Mouse (Mus musculus): ENCODE data around the gene Teddm1b. TPM values are rescaled to one million over a fixed set of nuclear protein-coding genes. Genes with fewer than 3 reads are reported as not detected.

Teddm1b gene
- total and polyA plus RNA-seq, 3 experiments = 0.50 TPM; not detected in 2

DNA sequence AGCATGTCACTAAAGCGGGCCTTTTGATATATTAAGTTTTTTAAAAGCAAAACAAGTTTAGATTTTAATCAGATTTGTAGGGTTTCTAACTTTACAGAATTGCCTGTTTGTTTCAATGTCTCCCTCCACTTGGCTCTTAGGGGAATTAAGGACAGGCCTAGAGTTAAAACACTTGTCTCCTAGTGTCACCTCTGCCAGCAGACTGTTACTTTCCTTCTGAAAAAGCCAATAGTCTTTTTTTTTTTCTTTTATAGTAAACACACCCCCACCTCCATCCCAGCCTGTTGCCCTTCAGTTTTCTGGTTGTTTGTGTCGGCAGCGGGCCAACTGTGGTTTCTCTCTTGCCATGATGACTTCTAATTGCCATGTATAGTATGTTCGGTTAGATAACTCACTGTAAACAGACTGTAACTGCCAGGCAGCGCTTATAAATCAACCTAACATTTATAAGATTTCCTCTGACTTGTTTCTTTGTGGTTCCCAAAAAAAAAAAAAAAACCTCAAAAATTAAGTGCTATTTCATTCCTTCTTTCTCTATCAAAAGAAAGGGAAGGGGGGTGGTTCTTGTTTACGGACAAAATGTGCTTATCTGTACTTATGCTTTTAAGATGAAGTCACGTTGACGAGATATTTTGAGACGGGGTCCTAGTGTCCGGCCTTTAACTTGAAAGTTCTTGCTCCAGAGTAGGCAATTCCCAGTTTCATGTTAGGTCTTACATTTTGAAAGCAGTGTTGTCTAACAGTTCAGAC lies 35.2 kb downstream of the Teddm1b start:
- H3K4me1 ChIP-seq (ENCODE audit: control insufficient read depth in 1 of 2, insufficient read depth in 2 of 2, low read length in 2 of 2) = peaks cover 2 to 14% of the 10 kb centered on the region in 2 experiments; a peak in 3 of 4 replicates
- peak overlapping the region; percentile 48 for H3K9ac ChIP-seq (ENCODE audit: control insufficient read depth, low read depth, low read length, poor library complexity, severe bottlenecking)
- H3K79me2 ChIP-seq (ENCODE audit: control insufficient read depth, insufficient read depth, low read length, poor library complexity) = no peaks in the 10 kb centered on the region
- no peaks in the 10 kb centered on the region for H3K27me3 ChIP-seq (ENCODE audit: control insufficient read depth in 1 of 2, insufficient read depth in 2 of 2, low read length in 2 of 2)
- peaks cover 6 to 13% of the 10 kb centered on the region in 2 experiments for H3K36me3 ChIP-seq (ENCODE audit: control insufficient read depth in 1 of 2, insufficient read depth in 2 of 2, low read length in 2 of 2)
- DNase-seq (ENCODE audit: low read depth, low spot score) = peak; percentile 88
- H3K9me3 ChIP-seq (replicated peaks; ENCODE audit: insufficient read depth, low read length) = no peaks in the 10 kb centered on the region
- peak overlapping the region; percentile 87 for H3K27ac ChIP-seq (ENCODE audit: control insufficient read depth, low read depth, low read length)
- peak overlapping the region; percentile 6 to 15 for H3K4me3 ChIP-seq (ENCODE audit: control insufficient read depth in 1 of 2, insufficient read depth in 1 of 2, low read depth in 2 of 2, low read length in 2 of 2)
- peak; percentile 76 to 91 for TF ChIP-seq EP300 (IDR thresholded peaks at IDR 0.05; ENCODE audit: low read depth in 1 of 2, low read length in 2 of 2)
- TF ChIP-seq HCFC1 (IDR thresholded peaks at IDR 0.05; ENCODE audit: low read depth, low read length) = peak; percentile 66
- TF ChIP-seq UBTF (IDR thresholded peaks at IDR 0.05; ENCODE audit: borderline replicate concordance, insufficient read depth, low read depth, low read length) = no peak
- TF ChIP-seq RAD21 (IDR thresholded peaks at IDR 0.05; ENCODE audit: low read depth, low read length) = no peak
- peak; percentile 72; the same call in 1 of the 2 replicates for TF ChIP-seq SIN3A (IDR thresholded peaks at IDR 0.05; ENCODE audit: low read length)
- peak; percentile 81 for TF ChIP-seq RCOR1 (IDR thresholded peaks at IDR 0.05; ENCODE audit: low read depth, low read length)
- peak; percentile 39; the same call in 1 of the 2 replicates for TF ChIP-seq BHLHE40 (IDR thresholded peaks at IDR 0.05; ENCODE audit: borderline replicate concordance, low read depth, low read length)
- TF ChIP-seq USF2 (IDR thresholded peaks at IDR 0.05; ENCODE audit: borderline replicate concordance in 1 of 2, insufficient read depth in 1 of 2, low read depth in 1 of 2, low read length in 2 of 2) = no peak
- 0 out of 2 replicates have a peak, but pooled peaks have one; percentile 12 for TF ChIP-seq USF1 (IDR thresholded peaks at IDR 0.05; ENCODE audit: low read depth, low read length)
- peak; percentile 63 for TF ChIP-seq MAX (IDR thresholded peaks at IDR 0.05; ENCODE audit: low read length)
- TF ChIP-seq ZMIZ1 (IDR thresholded peaks at IDR 0.05; ENCODE audit: low read depth, low read length) = peak; percentile 45; the same call in 1 of the 2 replicates
- TF ChIP-seq ELF1 (IDR thresholded peaks at IDR 0.05; ENCODE audit: low read depth, low read length) = no peak
- no peak for TF ChIP-seq POLR2A (IDR thresholded peaks at IDR 0.05; ENCODE audit: control insufficient read depth in 1 of 2, insufficient read depth in 1 of 2, low read depth in 1 of 2, low read length in 2 of 2, poor library complexity in 1 of 2)
- TF ChIP-seq NRF1 (IDR thresholded peaks at IDR 0.05; ENCODE audit: insufficient read depth, low read depth, low read length, poor library complexity, severe bottlenecking) = no peak
- TF ChIP-seq TAL1 (IDR thresholded peaks at IDR 0.05; ENCODE audit: low read length) = peak; percentile 27
- TF ChIP-seq JUND (IDR thresholded peaks at IDR 0.05; ENCODE audit: low read depth, low read length) = no peak
- TF ChIP-seq GABPA (IDR thresholded peaks at IDR 0.05; ENCODE audit: low read depth, low read length) = 0 out of 2 replicates have a peak, but pooled peaks have one; percentile 47
- TF ChIP-seq CHD1 (IDR thresholded peaks at IDR 0.05; ENCODE audit: low read depth, low read length) = no peak; the same call in 1 of the 2 replicates
- TF ChIP-seq MAFK (IDR thresholded peaks at IDR 0.05; ENCODE audit: borderline replicate concordance, low read depth, low read length) = 0 out of 2 replicates have a peak, but pooled peaks have one; percentile 55
- TF ChIP-seq TBP (IDR thresholded peaks at IDR 0.05; ENCODE audit: low read depth, low read length) = no peak
- peak; percentile 91 for TF ChIP-seq ZNF384 (IDR thresholded peaks at IDR 0.05; ENCODE audit: low read depth, low read length)
- peak; percentile 80 for TF ChIP-seq TCF12 (IDR thresholded peaks at IDR 0.05; ENCODE audit: low read depth, low read length)
- TF ChIP-seq ETS1 (IDR thresholded peaks at IDR 0.05; ENCODE audit: low read depth, low read length) = peak; percentile 89
- no peak for TF ChIP-seq E2F4 (IDR thresholded peaks at IDR 0.05; ENCODE audit: borderline replicate concordance, low read depth, low read length)
- TF ChIP-seq MEF2A (IDR thresholded peaks at IDR 0.05; ENCODE audit: extremely low read depth, insufficient replicate concordance, low read depth, low read length, poor library complexity, severe bottlenecking) = peak; percentile 63; the same call in 1 of the 2 replicates
- TF ChIP-seq CTCF (IDR thresholded peaks at IDR 0.05 in 2 of 3, conservative IDR thresholded peaks at IDR 0.05 in 1 of 3; ENCODE audit: control insufficient read depth in 1 of 3, insufficient read depth in 1 of 3, low read depth in 2 of 3, low read length in 3 of 3, poor library complexity in 1 of 3, severe bottlenecking in 1 of 3) = no peak
- peak; percentile 55 for TF ChIP-seq GATA1 (IDR thresholded peaks at IDR 0.05; ENCODE audit: low read depth, low read length)
- peak; percentile 40; the same call in 1 of the 2 replicates for TF ChIP-seq ZKSCAN1 (IDR thresholded peaks at IDR 0.05; ENCODE audit: low read depth, low read length)
- peak; percentile 19; the same call in 1 of the 2 replicates for TF ChIP-seq POLR2AphosphoS2 (IDR thresholded peaks at IDR 0.05; ENCODE audit: low read length)
- TF ChIP-seq MAZ (IDR thresholded peaks at IDR 0.05; ENCODE audit: low read depth, low read length) = no peak
- no peak for TF ChIP-seq SMC3 (IDR thresholded peaks at IDR 0.05; ENCODE audit: low read depth, low read length)
- TF ChIP-seq MYB (IDR thresholded peaks at IDR 0.05; ENCODE audit: low read depth, low read length) = peak; percentile 83
- TF ChIP-seq POLR2AphosphoS5 (IDR thresholded peaks at IDR 0.05; ENCODE audit: borderline replicate concordance, low read depth, low read length) = no peak
- TF ChIP-seq ZC3H11A (IDR thresholded peaks at IDR 0.05; ENCODE audit: low read depth, low read length) = no peak
- TF ChIP-seq MXI1 (IDR thresholded peaks at IDR 0.05; ENCODE audit: low read depth, low read length) = peak; percentile 73; the same call in 1 of the 2 replicates

Data from MEL (cell line).